Mouse (Mus musculus) small intestine, adult 2 months (tissue): Measurements from ENCODE around the gene Vsig10l. TPM values are rescaled to one million over a fixed set of nuclear protein-coding genes. Genes with fewer than 3 reads are reported as not detected.

Source experiments
- H3K27ac ChIP-seq: fragments of 200-500 bp; 2 replicates; pipeline ENCODE4 v1.5.1; 2012; ENCODE audit warnings: low read depth, low read length, control low read depth, inconsistent platforms; ENCODE audit not compliant: insufficient read depth
- H3K27me3 ChIP-seq: fragments of 200-500 bp; 2 replicates; pipeline ENCODE4 v1.6.1; 2012; ENCODE audit warnings: mild to moderate bottlenecking, moderate library complexity, low read length, inconsistent platforms; ENCODE audit not compliant: control insufficient read depth, insufficient read depth
- H3K36me3 ChIP-seq: fragments of 200-500 bp; 2 replicates; pipeline ENCODE4 v1.6.1; 2012; ENCODE audit warnings: mild to moderate bottlenecking, low read length, control low read depth, inconsistent platforms; ENCODE audit not compliant: control insufficient read depth, insufficient read depth
- H3K4me1 ChIP-seq: fragments of 200-500 bp; 2 replicates; pipeline ENCODE4 v1.6.1; 2012; ENCODE audit warnings: low read length, inconsistent platforms, mixed read lengths; ENCODE audit not compliant: control insufficient read depth, insufficient read depth, insufficient read length
- H3K4me3 ChIP-seq: fragments of 200-500 bp; 2 replicates; pipeline ENCODE4 v1.5.1; 2012; ENCODE audit warnings: low read depth, mild to moderate bottlenecking, control low read depth, inconsistent platforms, low read length, moderate library complexity
- CTCF ChIP-seq: fragments of 200-500 bp; IDR thresholded peaks from 2 replicates; pipeline ENCODE4 v1.5.1; 2012; ENCODE audit warnings: low read depth, mild to moderate bottlenecking, control low read depth, inconsistent platforms, low read length, moderate library complexity, mixed read lengths; ENCODE audit not compliant: insufficient replicate concordance, insufficient read length; ENCODE audit errors: extremely low read depth
- POLR2A ChIP-seq: fragments of 200-500 bp; IDR thresholded peaks from 2 replicates; pipeline ENCODE4 v1.6.1; 2012; ENCODE audit warnings: low read depth, mild to moderate bottlenecking, control low read depth, inconsistent platforms, low read length, moderate library complexity
- WGBS: fragments of 180-500 bp; shearing (Covaris S2); methylation state at CpG from one replicate; pipeline ENCODE4 v1.1.7; 2018; 5-methylcytosine and 5-hydroxymethylcytosine counted together
- polyA plus RNA-seq: library from polyadenylated mRNA; depleted of rRNA; stranded (reverse); fragments of >200 nt; gene quantifications from 2 replicates; pipeline ENCODE4 v1.2.3, GENCODE M21; 2012

The Vsig10l gene
- polyA plus RNA-seq, 1 experiment: 4.3 TPM

GRCm38 (mm10) chr7:43470373-43470772 is 7.4 kb downstream of the Vsig10l start:
- TF ChIP-seq CTCF (peak; percentile 75; the same call in 1 of the 2 replicates), POLR2A (no peak)
- Histone ChIP-seq H3K27ac (no peak overlapping the region), H3K36me3 (no peaks in the 10 kb centered on the region), H3K4me3 (no peak overlapping the region), H3K27me3 (no peaks in the 10 kb centered on the region), H3K4me1 (no peaks in the 10 kb centered on the region)
- WGBS: 49% methylated on average over 8 of the region's 8 CpGs

DNA sequence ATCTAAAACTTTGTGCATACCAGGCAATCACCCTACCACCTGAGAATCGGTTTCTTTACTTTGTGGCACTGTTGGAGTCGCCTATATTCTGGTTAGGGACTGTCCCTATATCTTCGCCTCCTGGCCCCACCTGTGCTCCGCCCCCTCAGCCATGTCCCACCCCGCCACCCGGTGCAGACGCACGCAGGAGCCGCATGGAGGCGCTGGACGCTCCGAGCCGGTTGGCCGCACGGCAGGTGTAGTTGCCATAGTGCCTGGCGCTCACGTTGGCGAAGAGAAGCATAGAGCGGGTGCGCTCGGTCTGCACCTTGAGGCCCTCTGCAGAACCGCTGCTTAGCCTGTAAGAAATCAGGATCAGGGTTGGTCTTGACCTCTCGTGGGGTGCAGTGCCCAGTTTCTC is 12.8 kb downstream of the Vsig10l start:
- Histone ChIP-seq H3K27me3 (peaks cover 18% of the 10 kb centered on the region), H3K4me3 (no peak overlapping the region), H3K27ac (no peak overlapping the region), H3K36me3 (no peaks in the 10 kb centered on the region), H3K4me1 (no peaks in the 10 kb centered on the region)
- WGBS: 9% methylated on average over 23 of the region's 23 CpGs
- TF ChIP-seq CTCF (no peak), POLR2A (no peak)

DNA sequence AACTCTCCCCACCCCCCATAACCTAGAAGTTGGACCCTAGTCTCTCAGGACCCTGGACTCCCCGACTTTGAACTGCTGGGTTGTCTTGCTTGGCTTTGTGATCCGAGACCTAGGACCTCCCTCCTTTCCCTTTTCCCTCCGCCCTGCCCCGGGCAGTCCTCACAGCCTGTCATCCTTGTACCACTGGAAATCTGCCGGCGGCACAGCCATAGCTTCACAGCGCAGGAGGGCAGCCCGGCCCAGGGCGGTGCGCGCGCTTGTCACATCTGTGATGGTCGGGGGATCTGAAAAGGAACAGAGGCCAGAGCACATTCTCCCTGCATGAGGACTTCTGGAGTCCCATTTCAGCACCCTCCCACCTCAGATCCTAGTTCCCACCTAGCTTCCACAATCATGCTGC is 13.4 kb downstream of the Vsig10l start:
- H3K27me3 ChIP-seq: peaks cover 18% of the 10 kb centered on the region
- TF ChIP-seq CTCF (no peak), POLR2A (no peak)
- WGBS: 13% methylated on average over 13 of the region's 13 CpGs
- H3K4me1 ChIP-seq: no peaks in the 10 kb centered on the region
- no peak overlapping the region for H3K27ac ChIP-seq
- H3K4me3 ChIP-seq: no peak overlapping the region
- H3K36me3 ChIP-seq: no peaks in the 10 kb centered on the region

GRCm38 (mm10) chr7:43481191-43481590 is 18.2 kb downstream of the Vsig10l start:
- Histone ChIP-seq H3K4me3 (no peak overlapping the region), H3K4me1 (no peaks in the 10 kb centered on the region), H3K36me3 (no peaks in the 10 kb centered on the region), H3K27me3 (peaks cover 10% of the 10 kb centered on the region; the same call in 1 of the 2 replicates), H3K27ac (no peak overlapping the region)
- no peak for TF ChIP-seq POLR2A
- TF ChIP-seq CTCF: no peak
- 52% methylated on average over 3 of the region's 3 CpGs for WGBS

- Histone ChIP-seq H3K27ac (no peak overlapping the region), H3K4me1 (no peaks in the 10 kb centered on the region), H3K27me3 (0 out of 2 replicates have a peak, but pooled peaks cover under 1% of the 10 kb centered on the region), H3K36me3 (no peaks in the 10 kb centered on the region), H3K4me3 (no peak overlapping the region)
- WGBS: 63% methylated on average over 8 of the region's 8 CpGs
- TF ChIP-seq POLR2A (no peak), CTCF (no peak)
Measured at GRCm38 (mm10) chr7:43482090-43482716, 19.3 kb downstream of the Vsig10l start.

GRCm38 (mm10) chr7:43483236-43483635 is 20.3 kb downstream of the Vsig10l start:
- no peak for TF ChIP-seq POLR2A
- TF ChIP-seq CTCF: no peak
- H3K27me3 ChIP-seq: no peaks in the 10 kb centered on the region
- H3K4me3 ChIP-seq: no peak overlapping the region
- 4% methylated on average over 10 of the region's 10 CpGs for WGBS
- no peaks in the 10 kb centered on the region for H3K36me3 ChIP-seq
- H3K4me1 ChIP-seq: no peaks in the 10 kb centered on the region
- H3K27ac ChIP-seq: no peak overlapping the region

DNA sequence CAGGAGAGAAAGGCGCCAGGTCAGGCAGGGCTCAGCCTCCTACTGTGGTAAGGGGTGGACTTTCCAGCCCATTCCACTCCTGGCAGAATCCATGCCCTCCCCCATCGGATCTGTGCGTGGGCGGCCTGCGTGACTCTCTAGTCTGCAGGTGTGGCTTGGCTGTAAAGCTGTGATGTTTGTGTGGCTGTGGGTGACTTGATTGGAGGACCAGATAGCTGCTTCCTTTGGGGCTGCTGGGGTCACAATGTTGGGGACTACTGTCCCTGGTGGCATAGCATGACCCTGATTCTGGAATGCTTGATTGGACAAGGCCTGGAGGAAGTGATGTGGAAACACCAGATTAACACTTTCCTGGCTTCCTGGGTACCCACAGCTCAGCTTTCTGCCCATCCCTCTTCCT is 25.7 kb downstream of the Vsig10l start:
- H3K27me3 ChIP-seq: peaks cover 9% of the 10 kb centered on the region
- no peaks in the 10 kb centered on the region for H3K36me3 ChIP-seq
- no peak for TF ChIP-seq POLR2A
- TF ChIP-seq CTCF: no peak
- H3K4me1 ChIP-seq: no peaks in the 10 kb centered on the region
- H3K27ac ChIP-seq: no peak overlapping the region
- WGBS: 28% methylated on average over 5 of the region's 5 CpGs
- H3K4me3 ChIP-seq: no peak overlapping the region
